Mouse (Mus musculus): Measurements from ENCODE around the gene Alpl.

Gene Alpl

DNA sequence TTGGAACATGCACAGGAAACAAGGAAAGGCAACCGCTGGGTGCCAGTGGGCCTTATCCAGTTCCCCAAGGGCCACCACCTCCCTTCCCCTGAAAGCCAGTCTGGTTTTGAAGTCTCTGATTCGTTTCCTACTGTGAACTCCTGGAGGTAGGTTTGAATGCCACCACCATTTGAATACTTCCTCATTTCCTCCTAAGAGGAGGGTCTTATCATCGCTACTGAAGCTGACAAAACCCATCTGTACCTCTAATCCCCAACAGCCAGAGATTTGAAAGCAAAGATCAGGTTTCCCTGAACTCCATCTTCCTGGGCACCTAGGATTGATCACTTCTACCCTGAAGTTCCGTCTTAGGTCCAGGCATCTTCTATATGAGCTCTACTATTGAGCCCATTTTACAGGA is 854 bp upstream of the Alpl start:
- DNase-seq (ENCODE audit: low spot score) = no peak

DNA sequence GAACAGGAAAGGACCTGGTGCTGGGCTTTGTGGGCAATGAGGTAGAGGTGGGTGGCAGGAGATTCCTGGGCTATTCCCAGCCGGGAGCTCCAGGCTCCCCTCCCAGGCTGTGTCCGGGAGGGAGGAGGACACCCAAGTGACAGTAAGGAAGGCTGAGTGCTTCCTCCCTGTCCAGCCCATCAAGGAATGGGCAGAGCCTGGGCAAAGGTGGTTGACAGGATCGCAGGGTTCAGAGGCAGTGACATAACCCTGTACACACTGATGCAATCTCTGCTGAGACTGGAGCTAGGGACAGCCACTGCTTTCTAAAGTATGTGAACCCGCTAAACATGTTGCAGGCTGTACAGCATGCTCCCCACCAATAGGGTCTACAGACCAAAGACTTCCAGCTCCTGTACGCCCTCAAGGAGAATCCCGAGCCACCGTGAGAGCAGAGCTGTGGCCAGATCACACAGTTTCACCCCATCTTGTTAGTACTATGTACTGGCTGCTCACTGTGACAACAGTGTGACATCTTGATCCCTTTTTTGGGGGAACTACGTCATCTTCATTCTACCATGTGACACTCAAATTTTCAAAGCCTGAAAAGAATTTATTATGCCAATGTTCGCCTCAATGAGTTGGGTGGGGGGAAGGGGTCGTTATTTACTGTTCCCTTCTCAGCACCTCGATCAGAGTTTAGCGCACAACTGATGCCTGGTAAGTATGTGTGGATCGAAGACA is 1.8 kb downstream of the Alpl start:
- no peak for DNase-seq (ENCODE audit: low spot score)

DNA sequence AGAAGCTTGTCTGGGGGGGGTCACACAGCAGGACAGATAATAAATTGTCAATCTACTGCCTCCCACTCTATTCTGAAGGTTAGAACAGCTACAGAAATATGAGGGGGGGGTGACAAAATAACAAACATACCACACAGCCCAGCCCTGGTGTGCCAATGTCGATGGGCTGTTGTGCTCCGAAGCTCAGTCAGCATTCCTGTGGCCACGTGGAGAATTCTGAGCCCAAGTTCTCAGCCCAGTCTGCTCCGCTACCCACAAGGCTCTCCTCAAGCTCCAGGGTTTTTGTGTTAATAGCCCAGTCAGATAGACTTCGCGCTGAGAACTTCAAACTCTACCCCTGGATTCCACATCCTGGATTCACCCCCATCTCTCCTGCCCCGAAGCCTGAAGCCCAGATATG is 2.6 kb downstream of the Alpl start:
- DNase-seq (ENCODE audit: low spot score) = no peak

DNA sequence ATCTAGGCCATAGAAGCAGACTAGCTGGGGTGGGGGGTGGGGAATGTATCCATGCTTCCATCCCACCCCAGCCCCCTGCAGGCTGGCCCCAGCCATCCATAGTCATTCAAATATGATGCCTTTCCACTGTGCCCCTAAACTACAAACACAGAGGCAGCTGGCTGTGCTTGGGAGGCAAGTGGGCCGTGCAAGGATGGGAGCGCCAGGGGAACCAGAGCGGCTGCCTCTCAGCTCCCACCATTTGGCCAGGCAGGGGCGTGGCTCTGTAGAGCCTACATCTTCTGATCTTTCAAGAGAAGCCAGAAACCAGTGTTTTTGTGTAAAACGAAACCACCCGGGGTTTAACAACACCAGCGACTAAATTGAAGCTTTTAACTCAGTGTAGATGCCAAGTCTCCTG is 4.7 kb downstream of the Alpl start:
- DNase-seq (ENCODE audit: low spot score) = no peak

DNA sequence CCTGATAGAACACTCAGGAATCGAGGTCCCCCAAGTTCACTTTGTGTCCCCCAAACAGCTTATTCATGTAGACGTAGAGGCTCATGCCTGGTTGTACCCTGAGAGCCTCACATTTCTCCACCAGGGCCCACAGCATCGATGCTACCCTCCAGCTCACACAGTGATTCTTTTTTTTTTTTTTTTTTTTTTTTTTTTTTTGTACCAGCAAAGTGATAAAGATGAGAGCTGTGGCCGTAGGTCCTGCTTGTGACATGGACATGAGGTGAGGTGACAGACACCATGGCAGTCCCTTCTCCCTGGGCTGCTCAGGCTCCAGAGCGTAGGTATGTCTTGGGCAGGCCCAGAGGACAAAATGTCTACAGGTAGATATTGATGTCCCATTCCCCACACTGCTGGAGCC is 5.2 kb downstream of the Alpl start:
- DNase-seq (ENCODE audit: low spot score) = no peak

DNA sequence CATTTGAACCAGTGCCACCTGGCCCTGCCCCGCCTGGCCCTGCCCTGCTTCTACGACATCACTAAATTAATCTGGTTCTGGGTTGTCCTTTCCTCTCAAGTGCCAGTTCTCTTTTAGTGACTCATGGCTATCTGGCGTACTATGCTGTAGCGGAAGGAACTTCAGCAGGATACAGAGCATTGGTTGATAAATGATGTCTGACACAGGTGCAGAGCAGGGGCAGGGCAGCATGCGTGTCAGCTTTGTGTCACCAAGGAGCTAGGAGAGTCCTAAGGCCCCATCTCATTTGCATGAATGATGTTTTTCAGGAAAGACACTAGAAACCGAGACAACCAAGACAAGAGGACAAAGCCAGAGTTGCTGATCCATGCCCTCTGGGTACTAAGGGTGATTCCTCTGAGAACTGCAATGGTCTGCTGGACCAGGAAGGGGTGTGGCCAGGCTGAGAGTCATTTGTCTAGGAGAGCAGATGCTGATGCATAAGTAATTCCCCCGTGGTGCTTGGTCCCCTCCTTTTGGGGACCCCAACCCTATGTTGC is 7.6 kb downstream of the Alpl start:
- DNase-seq (ENCODE audit: low spot score) = no peak

DNA sequence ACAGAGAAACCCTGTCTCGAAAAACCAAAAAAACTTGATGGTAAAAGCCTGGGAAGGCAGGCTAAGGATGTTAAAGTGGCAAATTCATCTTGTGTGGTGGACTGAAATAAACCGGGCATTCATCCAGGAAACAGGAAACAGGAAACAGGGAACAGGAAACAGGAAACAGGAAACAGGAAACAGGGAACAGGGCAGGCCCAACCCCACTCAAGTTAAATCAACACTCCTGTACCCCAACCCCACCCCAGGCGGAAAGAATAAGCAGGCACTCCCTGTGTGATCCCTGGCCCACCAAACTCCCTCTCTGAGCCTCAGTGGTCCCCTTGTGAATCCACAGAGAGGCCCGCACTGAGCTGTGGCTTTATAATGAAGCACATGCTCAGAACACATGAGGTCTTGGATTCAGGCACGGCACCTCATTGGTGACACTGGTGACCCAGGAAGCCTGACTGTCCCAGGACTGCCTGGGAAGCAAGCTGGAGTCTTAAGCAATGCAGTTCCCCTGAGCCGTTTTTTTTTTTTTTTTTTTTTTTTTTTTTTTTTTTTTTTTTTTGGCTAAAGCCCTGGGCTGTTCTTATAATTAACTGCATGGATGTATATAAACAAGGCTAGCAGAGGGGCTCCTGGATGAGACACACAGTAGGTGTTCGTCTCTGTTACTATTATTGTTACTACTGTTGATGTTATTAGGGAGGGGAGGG is 8.4 kb downstream of the Alpl start:
- no peak for DNase-seq (ENCODE audit: low spot score)

DNA sequence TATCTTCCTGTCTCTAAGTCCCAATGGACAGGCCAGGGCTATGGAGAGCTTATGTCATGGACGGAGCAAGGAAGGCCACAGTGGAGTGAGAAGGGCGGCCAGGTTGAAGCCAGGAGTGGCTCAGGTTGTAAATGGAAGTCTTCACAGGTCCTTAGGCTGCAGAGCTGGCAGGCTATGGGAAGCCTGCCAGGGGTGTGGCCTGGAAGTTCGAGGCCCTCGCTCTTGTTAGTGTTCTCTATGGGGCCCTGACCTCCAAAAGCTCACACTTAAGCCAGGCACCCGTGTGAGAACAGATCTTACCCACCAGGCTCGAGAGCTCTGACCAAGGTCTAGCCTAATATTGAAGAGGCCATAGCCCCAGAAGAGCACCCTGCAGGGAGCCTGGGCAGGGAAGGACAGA is 9.7 kb downstream of the Alpl start:
- no peak for DNase-seq (ENCODE audit: low spot score)

DNA sequence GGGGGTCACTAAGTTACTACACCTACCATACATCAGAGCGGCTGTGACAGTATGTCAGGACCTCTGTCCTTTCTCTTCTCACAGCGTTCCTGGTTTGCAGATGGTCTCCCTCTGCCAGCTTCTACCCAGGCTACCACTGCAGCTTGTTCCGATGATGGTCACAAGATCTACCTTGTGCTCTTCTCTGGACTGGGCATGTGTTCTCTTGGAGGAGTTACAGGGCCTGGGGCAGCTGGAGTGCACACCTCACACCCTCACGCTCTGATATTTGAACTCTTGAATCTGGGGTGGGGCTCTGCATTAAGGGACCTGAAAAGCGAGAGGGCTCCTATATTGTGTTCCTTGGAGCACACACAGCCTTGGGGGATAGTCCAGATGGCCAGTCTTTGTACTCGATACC is 10.9 kb downstream of the Alpl start:
- DNase-seq (ENCODE audit: low spot score) = no peak

DNA sequence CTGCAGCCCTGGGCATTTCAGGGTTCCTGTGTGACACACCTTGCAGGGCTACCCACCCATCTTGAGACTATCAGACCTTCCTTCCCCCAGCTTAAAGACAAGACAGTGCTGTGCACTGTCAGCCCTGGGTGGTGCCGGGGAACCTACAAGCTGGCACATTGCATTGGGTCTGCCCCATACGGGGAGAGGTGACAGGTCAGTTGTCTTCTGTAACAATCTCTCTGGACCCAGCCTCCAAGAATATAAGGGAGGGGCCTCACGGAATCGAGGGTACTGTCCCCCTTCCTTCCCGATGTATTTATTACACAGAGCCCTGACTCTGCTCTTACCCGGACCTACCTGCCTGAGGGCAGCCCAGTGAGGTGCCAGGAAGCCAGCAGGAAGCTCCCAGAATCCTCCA is 11.4 kb downstream of the Alpl start:
- DNase-seq (ENCODE audit: low spot score) = no peak

DNA sequence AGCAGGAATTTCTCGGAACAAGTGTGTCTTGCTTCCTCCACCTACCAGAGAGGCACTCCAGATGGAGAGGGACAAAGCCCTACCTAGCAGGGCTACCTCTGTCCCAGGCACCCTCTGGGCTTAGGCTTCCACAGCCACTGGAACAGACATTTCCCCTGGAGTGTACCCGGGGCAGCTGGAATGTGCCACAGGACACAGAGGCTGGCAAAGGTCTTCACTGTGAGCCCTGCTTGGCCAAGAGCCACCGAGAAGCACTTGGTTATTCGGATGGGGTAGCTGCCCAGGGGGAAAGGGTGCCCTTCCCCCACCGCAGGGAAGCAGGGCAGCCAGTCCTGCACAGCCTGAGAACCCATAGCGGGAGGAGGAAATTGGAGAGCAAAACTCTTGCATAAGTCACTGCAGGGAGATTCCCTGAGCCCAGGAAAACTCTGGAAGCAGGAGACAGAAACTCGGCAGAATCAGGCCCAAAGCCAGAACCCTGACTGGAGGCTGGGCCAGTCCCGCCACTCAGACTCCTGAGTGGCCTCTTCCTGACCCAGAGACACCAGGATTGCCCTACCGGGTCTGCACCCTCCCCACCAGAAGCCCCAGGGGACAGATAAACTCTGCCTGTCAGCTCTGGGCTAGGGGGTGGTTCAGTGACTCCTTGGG is 12.5 kb downstream of the Alpl start:
- DNase-seq (ENCODE audit: low spot score) = no peak

DNA sequence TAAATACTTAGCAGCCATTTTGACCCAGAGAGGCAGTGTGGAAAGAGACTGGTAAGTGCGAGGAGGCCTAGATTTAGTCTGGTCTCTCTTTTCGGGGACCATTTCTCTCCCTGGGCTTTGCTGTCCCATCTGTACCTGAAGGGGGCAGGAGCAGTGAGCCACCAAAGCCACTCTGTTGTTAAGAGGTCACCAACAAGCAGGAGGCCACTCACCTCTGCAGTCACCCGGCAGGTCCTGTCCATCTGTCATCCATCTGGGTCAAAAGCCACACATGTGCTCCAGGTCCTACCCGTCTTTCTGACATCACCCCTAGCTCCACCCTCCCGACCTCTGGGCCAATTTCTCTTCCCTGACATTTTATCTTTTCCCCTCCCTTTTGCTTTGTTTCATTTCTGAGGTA is 14.2 kb downstream of the Alpl start:
- DNase-seq (ENCODE audit: low spot score) = no peak

DNA sequence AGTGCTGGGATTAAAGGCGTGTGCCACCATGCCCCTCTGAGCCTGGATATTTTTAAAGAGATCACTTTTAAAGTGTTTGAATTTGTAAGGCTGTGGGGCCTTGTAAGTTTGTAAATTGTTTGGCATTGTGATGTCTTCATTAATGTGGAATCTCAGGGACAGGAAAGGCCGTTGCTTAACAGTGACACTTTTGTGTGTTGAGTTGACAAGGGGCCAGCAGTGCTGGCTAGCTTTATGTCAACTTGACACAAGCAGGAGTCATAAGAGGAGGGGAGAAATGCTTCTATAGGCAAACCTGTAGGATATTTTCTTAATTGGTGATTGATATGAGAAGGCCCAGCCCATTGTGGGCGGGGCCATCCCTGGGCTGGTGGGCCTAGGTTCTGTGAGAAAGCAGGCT is 15.2 kb downstream of the Alpl start:
- DNase-seq (ENCODE audit: low spot score) = no peak

DNA sequence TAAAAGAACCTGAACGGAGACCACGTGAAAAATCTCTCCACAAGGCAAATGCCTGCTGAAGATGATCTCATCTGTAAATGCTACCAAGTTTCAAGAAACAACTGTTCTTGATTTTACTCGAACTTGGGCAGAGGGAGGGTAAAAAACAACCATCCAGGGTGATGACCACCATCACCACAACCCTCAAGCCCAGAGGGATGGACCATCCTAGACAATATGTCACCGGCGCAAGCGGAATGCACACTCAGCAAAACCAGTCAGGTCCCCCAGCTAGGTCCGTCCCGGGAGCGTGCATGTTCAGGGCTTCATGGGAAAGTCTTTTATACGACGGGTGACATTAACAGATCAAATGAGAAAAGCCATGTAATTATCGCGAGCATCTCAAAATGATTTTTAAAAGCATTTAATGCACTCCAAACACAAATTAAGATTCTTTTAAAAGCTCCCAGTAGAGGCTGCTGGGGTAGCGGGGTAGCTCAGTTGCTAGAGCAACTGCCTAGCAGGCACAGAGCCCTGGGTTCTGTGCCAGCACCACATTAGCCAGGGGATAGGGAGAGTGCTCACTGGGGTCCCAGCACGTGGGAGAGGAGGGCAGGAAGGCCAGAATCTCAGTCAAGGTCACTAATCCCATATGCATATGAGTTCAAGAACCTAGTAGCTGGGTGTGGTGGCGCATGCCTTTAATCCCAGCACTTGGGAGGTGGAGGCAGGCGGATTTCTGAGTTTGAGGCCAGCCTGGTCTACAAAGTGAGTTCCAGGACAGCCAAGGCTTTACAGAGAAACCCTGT is 17.6 kb downstream of the Alpl start:
- DNase-seq (ENCODE audit: low spot score) = no peak

DNA sequence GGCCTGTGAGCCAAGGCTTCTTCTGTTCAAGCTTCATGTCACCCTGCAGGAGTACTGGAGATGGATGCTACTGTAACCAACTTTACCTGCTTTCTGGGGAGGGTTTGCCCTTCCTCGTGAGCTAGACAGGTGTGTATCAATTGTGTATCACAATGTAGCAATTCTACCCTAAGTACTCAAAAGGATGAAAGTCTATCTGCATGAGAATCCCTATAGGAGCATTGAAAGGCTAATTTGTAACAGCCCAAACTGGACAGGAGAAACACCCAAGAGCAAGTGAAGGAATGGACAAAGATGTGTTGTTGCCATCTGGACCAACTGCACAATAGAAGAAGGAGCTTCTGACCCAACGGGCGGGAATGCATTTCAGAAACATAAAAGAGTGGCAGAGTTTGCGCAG is 18.3 kb downstream of the Alpl start:
- no peak for DNase-seq (ENCODE audit: low spot score)

DNA sequence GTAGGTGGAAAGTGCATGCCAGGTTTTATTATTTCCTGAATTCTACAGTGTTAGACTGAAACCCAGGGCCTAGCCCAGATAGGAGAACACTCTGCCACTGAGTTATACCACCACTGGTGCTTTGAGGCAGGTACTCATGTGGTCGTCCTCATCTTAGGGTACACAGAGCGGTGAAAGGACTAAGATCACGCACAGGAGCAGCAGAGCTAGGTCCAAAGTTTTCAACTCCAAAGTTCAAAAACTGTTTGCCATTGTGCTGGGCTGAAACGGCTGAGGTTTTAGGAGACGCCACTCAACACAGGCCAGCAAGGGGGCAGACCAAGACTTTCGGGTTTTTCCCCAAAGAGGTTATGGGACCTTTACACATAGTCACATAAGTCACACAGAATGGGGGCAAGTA is 21.7 kb downstream of the Alpl start:
- DNase-seq (ENCODE audit: low spot score) = no peak

DNA sequence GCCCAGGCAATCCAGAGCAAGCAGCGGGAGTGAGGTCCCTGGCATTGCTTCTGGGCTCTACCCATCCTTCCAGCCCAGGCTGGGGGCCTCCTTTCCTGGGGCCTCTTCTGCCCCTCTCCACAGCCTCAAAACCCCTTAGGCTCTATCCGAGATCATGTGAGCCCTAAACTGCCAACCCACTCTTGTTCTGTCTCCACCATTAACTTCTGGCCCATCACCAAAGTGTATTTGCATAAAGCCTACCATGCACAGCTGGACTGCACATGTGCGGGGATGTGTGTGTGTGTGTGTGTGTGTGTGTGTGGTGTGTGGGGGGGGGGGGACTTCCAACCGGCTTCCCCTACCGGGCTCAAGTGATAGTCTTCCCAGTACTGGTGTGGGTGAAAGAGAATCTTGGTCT is 22.2 kb downstream of the Alpl start:
- DNase-seq (ENCODE audit: low spot score) = no peak

DNA sequence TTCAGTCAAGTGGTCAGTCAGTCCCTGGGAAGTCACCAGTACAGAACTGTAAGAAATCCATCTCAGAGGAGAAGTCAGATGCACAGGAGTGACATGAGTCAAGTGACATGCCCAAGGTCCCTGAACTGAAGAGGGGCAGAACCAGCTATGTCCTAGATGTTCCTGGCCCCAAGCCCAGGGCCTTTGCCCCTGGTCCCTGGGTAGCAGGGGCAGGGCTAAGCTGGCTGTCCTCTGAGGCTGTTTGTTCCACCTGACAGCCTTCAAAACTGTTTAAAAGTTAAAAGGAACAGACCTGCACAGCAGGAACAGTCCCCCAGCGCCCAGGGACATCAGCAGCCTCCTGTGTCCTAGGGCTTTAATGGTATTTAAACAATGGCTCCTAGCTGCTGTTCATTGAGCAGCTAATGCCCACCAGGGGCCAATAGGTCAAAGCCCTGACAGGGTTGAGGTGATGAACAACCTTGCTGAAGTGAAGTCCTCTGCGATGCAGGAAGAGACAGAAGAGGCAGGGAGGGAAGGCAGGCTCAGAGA is 22.8 kb downstream of the Alpl start:
- no peak for DNase-seq (ENCODE audit: low spot score)

DNA sequence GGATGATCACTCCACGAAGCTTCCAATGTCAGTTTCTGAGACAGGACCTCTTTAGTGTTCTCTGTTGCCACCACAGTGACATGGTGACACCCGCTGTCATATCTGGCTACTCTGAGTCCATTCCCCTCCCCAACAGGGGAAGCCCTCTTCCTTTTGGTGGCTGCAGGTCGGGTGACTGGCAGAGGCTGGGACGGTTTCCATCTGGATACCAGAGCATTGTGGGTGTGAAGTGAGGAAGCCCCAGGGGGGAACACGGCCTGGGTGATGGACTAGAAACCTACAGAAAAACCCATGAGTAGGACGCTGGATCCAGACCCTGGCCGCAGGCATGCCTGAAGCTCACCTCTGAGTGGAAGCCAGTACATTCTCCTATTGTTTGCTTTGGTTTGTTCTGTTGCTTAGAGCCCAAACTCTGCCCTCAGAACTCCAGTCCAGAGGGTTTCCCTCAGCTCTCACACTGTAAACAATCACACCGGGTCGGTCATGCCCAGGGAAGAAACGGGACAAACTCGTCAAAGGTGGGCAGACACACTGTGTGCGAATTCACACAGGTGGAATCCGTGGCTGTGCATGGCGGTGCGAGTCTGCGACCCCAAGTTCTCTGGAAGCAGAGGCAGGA is 23.6 kb downstream of the Alpl start:
- no peak for DNase-seq (ENCODE audit: low spot score)

DNA sequence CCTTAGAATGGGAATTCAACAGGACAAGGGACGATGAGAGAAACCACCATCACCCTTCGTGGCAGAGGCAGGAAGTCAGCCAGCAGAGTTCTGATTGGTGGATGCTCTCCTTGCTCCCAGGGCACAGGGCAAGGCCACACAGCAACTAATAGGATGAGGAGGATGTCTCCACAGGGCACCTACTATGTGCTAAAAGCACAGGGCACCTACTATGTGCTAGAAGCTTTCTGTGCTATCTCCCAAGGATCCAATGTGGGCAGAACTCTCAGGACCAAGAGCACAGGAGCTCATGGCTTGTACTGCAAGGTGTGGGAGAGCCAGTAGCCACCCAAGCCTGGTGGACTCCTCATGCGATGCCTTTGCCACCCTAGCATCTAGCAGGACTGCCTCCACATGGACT is 24.4 kb downstream of the Alpl start:
- DNase-seq (ENCODE audit: low spot score) = no peak

DNA sequence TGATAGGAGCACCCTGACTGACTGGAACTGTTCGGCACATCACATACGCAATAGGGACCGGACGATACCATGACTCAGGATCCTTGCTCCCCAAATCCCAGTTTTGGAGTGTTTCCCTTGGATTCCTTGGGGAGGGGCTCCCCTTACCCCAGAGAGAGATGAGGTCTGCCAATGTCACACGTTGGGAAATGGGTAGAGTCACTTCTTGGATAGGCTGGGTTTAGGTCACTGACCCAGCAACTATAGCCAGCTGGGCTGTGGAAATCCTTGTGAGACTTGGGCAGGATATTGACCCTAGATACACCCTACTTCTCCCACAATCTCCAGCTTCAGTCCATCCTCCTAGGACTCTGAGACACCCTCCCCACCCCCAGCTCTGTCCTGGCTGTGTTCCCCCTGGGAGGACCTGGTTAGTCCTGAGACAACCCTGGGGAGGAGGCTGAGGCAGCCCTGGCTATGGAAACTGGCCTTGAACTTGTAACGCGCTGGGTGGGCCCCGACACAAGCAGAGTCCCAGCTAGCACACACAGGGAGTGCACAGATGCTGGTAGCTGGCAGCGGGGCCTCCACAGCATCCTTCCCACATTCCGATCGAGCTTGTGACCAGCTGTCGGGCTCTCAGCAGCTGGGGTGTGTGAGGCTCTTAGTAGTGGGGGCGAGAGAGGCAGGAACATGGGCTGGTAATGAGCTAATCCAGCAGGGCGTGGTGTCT is 25.1 kb downstream of the Alpl start:
- DNase-seq (ENCODE audit: low spot score) = no peak

Measured in left cerebral cortex, adult 11 months (tissue).